Mouse (Mus musculus) ovary, postnatal 36 days (tissue): ENCODE measurements around the gene Ttc28.

Experiments
- DNase-seq: peaks from one replicate; pipeline ENCODE4 v3.0.0; 2022; ENCODE audit warnings: low spot score, mixed read lengths

Ttc28 gene

DNA sequence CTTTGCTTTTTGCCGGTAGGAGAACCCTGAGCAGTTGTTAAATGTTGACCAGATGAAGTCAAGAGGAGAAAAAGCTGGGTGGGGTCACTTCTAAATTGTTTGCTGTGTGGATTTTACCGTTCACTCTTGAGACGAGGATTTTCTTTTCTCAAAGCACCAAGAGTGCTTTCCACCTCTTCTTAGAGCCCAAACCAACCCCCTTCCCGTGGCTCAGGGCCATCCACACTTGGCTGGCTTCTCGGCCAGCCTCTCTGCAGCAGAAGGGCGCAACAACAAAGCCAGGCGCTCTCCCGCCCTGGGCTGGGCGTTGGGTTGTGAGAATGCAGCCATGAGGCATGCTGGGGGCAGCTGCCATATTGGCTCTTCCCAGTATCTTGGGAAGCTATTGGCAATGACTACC, 170.5 kb downstream of the Ttc28 start:
- DNase-seq: peak; percentile 23

DNA sequence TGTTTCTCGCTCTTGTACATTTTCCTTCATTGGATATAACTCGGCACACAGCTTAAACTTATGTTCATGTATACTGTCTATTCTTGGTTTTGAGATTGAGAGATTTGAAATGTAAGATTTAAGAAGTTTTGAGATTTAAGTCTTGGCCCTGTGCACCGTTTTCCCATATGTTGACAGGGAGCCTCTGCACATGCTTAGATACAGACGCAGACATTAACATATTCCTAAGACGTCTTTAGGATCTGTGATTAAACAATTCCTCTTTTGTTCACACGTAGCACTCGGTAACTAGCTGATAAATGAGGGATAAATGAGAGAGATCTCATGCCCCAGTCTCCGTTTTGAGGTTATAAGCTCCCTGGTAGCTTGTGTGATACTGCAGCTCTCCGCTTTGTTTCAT, 174.8 kb downstream of the Ttc28 start:
- no peak for DNase-seq

DNA sequence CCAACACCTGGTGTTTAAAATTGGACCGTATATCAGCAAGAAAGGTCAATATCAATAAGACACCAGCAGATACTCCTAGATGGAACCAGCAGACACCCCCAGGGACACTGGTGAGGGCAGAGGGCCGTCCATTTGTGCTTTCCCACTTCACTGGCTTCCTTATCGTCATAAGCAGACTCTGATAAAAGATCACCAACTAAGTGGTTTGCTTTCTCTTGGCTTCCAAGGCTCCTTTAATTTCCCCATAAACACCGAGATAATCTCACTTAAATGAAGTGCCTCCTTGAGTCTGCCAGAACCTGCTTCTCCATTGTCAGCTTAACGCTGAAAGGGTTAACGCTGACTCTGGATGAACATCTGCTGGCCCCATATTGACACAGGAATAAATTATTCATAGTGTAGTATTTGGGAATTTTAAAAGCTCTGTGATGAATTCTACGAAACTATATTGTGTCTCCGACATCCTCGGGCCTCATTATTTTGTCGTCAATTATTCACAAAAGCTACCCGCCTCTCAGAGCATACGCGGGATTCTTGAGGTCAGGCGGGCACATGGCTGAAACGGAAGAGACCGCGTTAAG, 175.3 kb downstream of the Ttc28 start:
- DNase-seq: no peak

DNA sequence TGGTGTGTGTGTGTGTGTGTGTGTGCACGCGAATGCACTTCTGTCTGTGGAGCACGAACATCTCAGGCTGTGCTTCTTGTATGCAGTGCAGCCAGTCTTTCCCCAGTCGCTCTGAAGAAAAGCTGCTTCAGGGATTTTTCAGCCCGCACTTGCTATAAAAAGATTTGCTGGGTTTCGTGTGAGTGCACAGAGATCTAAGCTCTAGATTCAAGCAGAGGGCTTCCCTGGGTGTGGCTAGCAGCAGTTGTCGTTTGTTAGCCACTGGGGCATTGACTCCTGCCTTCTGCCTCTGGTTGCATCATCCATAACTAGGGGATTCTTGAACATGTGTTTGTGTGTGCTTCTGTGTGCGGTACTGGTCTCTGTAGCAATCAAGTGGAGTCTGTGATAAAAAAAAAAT, 175.9 kb downstream of the Ttc28 start:
- DNase-seq: no peak

DNA sequence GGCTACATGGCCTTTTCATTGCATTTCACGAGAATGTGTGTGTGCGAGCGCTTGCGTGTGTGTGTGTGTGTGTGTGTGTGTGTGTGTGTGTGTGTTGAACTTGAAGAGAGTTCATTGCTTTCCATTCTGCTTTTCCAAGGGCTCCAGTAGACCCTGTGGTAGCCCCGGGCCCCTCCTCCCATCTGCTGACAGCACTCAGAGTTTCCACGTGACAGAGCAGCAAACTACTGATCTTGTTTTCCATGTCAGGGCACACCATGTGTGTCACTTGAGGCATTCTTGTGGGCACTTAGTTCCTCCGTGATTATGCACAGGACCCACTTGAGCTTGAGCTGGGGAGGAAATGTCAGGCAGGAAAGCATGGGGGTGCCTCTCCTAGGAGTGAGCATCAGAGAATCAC, 177.5 kb downstream of the Ttc28 start:
- no peak for DNase-seq

DNA sequence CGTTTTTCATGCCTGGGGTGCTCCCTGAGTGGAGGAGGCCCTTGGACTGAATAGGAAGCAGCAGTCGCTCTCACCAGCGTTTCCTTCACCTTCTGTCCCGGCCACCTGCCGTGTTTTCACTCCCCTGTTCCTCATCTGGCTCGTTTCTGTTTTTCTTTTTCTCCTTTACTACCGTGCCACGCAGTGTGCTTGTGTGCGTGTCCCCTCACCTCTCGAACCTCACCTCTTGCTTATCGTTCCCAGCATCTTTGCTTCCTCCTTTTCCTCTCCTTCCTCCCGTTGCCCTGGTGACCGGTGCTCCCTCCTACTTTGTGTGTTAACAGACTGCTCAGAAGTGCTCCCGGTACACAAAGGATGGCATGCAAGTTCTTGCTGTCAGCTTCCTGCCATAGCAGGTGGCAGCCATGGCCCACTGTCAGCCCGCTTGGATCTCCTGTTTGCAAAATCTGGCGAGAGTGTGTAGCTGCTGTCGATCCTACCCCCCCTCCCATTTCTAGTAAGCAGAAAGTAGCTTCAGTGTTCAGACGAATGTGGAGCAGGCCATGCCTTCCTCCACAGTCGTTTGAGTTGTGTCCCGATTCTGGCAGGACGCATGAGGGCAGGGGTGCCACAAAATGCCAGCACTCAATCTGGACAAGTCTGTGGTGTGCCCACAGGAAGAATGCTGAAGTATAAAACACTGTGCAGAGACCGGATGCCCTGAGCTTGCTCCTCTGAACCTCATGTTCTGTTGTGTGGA, 179.0 kb downstream of the Ttc28 start:
- DNase-seq: no peak

DNA sequence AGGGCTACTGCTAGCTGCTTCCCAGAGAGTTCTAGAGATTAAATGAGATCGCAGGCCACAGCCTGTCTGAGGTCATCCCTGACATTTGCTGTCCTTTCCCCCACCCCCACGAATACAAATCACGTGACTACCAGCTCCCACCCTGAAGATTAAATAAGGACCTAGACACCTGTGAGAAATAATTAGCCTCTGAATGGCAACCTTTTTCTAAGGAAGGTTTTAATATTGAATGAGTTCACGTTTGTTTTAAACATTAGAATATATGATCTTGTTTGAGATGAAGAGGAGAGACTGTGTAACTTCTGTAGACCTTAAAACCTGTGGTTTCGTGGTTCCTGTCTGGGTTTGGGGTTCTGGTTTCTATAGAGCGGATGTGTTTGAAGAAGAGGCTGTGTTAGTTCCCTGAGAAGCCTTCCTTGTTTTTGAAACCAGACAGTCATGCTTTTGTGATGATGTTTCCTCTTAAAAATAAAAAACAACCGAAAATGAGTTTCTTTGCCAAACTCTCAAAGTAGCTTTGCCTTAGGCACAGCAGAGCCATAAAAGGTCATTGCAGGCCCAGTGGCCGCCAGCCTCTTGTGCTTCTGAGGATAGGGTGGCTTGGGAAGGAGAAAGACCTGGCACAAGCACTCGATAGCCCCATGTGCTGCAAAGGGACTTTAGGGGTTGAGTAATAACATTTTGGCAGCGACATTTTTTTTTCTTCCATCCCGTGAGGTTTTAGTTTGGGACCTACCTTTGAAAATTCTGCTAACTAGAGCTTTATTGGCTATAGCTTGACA, 179.7 kb downstream of the Ttc28 start:
- no peak for DNase-seq

DNA sequence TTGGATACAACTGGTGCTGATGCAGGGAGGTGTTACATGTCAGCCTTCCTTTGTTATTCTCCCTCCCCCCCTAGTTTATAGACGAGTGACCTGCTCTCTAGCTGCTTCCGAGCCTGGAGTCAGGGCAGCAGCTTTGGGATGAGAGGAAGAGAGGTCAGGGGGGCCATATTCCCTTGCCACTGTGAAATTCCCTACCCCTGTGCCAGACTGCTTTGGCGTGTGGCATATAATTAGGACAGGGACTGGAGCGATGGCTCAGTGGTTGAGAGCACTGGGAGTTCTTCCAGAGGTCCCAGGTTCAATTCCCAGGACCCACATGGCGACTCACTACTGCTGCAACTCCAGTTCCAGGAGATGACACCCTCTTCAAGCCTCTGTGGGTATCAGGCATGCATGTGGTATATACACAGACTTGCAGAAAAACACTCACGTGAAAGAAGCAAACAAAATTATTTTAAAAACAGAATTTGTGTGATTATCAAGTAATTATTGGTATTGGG, 180.7 kb downstream of the Ttc28 start:
- DNase-seq: no peak

DNA sequence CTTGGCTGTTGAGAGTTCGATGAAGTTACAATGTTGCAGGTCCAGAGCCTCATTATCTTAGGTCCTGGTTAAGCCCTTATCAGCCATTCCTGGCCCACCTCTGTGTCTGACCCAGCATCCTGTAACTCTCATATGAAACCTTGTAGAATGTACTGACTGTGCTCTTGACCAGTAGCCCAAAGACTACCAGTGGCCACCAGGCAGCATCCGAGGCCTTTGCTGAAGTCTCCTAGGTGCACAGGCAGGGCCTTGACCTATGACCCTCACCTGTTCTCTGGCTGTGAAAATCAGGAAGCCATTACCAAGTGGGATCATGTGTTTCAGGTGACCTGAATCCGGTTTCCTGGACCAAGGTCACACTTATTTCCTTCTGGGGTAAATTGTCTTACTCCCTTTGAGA, 183.6 kb downstream of the Ttc28 start:
- no peak for DNase-seq

DNA sequence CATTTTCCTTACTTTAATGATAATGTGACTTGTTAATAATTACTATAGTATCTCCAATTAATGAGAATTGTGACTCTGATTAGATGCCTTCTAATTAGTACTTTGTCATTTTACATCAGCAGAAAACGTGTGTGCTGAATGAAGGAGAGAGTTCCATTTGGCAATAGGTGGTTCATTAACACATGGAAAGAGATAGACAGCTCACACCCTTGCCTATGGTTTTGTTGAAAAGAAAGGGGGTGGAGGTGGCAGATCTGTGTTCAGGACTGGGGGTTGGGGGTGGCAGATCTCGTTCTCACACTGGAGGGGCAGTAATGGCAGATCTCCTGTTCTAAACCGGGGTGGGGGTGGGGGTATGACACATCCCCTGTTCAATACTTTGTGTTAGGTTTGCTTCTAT, 184.4 kb downstream of the Ttc28 start:
- DNase-seq: no peak

DNA sequence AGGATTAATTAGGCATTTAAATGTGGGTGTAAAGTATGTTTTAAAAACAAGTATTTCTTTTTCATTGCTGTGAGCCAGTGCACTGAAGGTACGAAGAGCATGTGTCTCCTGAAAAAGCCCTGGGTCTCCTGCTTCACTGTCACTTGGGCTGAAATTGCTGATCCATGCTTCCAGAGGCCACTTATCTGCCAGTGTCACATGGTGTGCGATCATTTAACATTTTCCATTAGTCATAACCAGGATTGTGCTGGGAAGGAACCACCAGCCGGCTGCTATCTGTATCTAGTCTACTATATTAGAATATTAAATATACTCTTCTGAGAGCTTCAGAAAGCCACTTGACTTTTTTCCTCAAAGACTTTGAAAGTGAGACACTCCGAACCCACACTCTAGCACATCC, 186.2 kb downstream of the Ttc28 start:
- no peak for DNase-seq

DNA sequence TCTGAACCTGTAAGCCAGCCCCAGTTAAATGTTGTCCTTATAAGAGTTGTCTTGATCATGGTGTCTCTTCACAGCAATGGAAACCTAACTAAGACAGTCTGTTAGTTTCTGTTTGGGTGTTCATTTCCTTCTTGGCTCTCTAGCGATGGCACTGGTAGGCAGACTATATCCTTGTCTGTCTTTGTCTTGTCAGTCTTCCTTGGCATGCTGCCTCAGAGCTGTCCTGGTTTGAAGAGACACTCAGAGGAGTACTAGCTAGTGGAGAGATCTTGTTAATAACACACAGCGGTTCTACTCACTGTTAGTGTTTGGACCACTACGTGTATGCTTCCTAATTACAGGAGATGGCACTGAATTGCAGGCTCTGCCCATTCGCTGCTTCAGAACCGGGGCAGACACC, 189.9 kb downstream of the Ttc28 start:
- no peak for DNase-seq

DNA sequence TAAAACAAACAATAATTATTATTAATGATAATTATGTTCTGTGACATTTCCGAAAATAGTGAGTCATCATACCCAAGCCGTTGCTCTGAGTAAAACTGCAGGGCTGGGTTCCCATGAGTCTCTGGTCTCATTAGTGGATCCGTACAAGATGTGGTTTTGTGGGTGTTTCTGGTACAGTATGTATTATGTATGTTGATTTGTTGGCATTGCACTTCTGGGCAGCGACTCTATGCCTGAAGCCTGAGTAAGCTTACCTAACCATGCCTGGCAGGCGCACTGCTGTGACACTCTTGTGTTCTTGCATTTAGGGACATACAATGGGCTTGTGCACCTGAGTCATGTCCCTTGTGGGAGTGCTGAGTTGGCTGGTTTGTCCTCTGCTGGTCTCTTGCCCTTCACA, 190.3 kb downstream of the Ttc28 start:
- no peak for DNase-seq

DNA sequence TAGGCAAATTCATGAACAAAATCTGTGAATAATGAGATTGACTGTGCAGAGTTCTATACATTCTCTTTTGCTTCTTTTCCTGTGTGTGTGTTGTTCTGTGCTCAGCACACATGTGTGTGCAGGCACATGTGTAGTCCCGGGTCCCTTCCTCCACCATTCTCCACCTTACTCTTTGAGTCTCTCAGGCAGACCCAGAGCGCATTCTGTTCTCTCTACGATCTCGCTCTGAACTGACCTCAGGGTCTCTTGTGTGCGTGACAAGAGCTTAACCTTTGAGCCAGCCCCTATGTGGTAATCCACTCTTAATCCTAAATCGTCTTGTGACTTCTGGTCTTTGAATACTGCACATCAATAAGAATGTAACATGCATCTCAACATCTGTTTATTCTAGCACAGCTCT, 190.8 kb downstream of the Ttc28 start:
- no peak for DNase-seq

DNA sequence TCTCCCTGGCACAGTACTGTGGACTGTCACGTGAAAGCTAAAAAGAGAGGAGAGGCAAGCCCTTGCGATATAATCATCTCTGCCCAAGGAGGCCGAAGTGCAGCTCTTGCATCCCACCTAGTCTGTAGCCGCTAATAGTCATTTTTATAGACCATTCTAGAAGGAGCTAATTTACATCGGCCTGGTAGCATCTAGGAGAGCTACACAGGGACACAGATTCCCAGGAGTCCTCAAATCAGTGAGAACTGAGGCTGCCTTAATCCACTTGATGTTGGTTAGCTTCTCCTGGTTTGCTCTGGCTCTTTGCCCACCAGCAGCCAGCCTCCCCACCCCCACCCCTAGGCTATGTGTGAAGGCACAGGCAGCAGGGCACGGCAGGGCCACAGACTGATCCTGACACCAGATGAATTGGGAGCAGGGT, 193.7 kb downstream of the Ttc28 start:
- DNase-seq: no peak

DNA sequence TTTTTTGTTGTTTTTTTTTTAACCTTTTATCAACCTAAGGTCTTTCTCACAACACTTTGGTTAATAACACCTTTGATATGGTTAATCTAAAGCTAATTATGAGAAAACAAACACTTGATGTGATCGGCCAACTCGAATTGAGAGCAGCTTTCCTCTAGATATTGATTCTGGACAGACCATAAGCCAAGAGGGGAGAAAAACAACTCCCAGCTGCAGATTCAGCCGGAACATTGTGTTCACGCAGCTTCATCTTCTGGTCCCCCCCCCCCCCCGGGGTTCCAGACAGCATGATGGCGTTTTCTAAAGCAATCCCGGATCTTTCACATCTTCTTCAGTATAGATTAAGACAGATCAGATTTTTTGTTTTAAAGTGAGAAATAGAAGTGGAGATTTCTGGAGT, 194.4 kb downstream of the Ttc28 start:
- DNase-seq: no peak

DNA sequence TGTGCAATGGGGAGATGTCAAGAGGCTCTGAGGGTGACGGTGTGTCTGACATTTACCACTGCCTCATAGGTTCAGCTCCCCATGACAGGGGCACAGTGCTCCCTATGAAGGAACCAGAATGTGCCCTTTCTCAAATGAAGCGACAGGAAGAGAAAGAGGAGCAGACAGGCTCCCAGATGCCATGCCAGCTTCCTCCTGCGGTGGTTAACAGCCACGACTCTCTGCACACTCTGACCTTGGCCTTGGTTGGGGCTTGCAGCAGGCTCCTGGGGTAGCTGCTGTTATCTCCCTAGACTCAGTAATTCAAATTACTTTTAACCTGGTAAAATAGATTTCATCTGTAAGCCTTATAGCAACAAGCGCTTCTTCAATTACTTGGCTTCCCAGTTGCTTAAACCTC, 196.2 kb downstream of the Ttc28 start:
- DNase-seq: no peak

DNA sequence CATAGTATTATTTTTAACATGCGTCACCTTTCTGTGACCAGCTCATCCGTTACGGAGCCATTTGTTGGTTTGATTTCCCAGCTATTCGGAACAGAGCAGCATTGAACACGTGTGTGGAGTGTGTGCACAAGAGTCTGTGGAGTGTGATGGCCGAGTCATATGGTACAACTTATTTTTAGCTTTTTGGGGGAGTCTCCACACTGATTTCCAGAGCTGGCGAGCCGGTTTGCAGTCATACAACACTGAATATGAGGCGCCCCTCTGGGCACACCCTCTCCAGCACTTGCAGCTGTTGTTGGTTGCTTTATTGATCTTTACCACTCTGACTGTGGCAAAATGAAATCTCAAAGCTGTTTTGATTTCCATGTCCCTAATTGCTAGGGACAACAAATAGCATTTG, 197.7 kb downstream of the Ttc28 start:
- no peak for DNase-seq

DNA sequence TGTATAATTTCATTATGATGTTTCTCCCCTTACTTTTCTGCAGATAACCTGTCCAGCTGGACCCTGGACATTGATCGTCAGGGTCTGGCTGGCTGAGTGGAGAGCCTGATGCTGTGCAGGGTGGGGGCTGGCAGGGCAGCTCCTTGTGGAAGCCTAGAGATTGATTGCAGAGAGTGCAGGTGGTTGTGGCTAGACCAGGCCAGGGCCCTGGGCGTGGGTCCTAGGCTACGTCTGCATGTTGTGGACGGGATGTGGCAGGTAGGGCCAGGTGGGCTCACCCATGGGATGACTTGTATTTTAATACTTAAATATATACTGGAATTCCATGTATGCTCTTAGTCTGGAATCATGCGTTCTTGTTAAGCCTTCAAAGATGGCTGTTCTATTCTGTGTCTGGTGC, 201.0 kb downstream of the Ttc28 start:
- no peak for DNase-seq

DNA sequence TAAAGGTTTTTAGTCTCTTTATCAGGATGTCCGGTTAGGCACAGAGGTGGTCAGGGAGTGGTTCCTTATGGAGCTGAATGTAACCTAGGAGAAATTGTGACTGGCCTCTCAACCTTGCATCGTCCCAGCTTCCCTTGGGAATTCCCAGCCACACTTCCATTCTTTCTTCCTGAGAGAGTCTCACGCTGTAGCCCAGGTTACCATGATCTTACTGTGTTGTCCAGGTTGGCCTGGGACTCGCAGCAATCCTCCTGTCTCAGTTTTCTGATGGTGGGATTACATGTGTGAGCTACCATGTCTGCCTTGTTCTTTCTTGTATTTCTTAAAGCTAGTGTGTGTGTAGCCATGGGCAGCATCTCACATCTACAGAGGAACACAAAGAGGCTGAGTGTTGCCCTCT, 206.2 kb downstream of the Ttc28 start:
- no peak for DNase-seq

DNA sequence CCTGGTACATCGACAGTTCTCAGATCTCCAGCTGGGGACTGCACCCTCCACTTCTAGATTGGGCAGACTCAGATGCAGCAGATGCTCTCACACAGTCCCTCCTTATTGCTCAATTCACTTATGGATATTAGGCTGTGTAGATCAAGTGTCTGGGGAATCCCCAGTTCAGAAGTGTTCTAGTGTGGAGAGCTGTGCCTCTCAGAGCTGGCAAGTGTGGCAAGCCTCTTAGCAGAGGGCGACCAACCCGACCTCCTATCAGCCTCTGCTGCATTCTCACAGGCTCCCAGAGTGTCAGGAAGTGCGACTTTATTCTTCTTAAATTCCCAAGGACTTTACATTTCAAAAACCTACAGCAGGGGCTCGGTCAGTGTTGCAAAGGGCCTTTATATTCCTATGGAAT, 217.1 kb downstream of the Ttc28 start:
- no peak for DNase-seq

DNA sequence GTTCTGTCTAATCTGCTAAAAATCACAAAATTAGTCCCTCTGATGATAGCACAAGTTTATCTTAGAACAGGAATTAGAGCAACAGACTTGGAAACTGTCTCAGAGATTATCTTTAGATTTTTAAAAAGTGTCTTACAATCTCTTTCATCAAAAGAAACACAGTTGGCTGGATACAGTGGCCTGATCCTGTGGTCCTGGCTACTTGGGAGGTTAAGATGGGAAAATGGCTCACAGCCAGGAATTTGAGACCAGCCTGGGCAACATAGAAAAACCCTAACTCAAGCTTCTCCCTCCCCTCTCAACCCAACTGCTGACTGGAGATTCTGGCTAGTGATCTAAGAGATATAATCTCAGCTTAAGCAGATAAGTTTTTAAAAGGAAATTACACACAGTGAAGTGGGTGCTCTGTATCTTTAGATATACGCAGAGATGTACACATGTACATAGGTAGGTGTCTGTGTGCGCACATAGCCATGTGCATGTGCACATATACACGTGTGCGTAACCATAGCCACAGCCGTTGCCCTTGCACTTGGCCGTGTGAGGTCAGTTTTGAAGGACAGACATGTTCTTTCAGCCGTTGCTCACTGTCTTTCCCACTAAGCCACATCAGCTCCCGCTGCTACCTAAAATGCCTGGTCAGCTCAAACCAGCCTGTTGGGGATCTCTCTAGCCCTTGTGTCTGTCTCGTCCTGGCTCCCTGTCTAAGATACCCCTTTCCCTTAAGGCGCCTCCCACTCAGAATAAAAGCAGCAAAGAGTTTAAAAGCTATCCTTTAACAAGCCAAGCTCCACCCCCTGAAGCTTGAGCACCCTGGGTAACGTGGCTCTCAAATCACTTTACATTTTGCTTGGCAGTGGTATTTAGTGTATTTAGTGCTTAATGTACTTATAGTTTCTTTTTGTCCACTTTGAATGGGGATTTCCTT, 217.9 kb downstream of the Ttc28 start:
- no peak for DNase-seq
